Mouse (Mus musculus): ENCODE measurements around the gene Cdca8. TPM values are rescaled to one million over a fixed set of nuclear protein-coding genes. Genes with fewer than 3 reads are reported as not detected.

Gene Cdca8
- polyA plus RNA-seq, 1 experiment from 2014 or later, result 112 TPM

DNA sequence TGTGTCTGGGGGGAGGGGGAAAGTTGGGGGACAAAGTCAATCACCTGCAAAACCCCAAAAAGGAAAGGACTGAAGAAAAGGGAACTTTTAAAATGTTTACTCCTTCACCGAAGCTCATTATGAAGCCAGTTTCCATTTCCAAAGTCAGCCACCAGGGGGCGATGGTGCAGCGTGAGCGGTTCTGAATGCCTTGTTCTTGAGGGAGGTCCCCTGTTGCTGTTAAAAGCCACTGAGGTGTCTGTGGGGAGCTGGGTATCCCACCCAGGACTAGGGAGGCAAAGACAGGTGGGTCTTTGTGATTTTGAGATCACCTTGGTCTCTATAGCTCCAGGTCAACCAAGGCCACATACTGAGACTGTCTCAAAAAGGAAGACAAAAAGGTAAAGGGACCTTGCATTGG lies 3.9 kb upstream of the Cdca8 start:
- no peak for ATAC-seq (ENCODE audit: low read depth)
- no peak overlapping the region for H3K4me3 ChIP-seq (ENCODE audit: low read depth, low read length)
- H3K9me3 ChIP-seq (replicated peaks; ENCODE audit: control insufficient read depth, low read length), result no peaks in the 10 kb centered on the region
- no peak overlapping the region for H3K9ac ChIP-seq (ENCODE audit: low read depth, low read length)
- peaks cover 8% of the 10 kb centered on the region for H3K36me3 ChIP-seq (ENCODE audit: control insufficient read depth, insufficient read depth)
- 4% methylated on average over 4 of the region's 4 CpGs for WGBS (ENCODE audit: insufficient replicate concordance)
- no peak overlapping the region for H3K27ac ChIP-seq (ENCODE audit: low read length)
- no peaks in the 10 kb centered on the region for H3K27me3 ChIP-seq (ENCODE audit: control insufficient read depth, insufficient read depth, low read depth, low read length)
- H3K4me2 ChIP-seq (ENCODE audit: low read depth, low read length), result no peak overlapping the region
- no peaks in the 10 kb centered on the region; the same call in 1 of the 2 replicates for H3K4me1 ChIP-seq (ENCODE audit: control insufficient read depth, low read depth, low read length)

DNA sequence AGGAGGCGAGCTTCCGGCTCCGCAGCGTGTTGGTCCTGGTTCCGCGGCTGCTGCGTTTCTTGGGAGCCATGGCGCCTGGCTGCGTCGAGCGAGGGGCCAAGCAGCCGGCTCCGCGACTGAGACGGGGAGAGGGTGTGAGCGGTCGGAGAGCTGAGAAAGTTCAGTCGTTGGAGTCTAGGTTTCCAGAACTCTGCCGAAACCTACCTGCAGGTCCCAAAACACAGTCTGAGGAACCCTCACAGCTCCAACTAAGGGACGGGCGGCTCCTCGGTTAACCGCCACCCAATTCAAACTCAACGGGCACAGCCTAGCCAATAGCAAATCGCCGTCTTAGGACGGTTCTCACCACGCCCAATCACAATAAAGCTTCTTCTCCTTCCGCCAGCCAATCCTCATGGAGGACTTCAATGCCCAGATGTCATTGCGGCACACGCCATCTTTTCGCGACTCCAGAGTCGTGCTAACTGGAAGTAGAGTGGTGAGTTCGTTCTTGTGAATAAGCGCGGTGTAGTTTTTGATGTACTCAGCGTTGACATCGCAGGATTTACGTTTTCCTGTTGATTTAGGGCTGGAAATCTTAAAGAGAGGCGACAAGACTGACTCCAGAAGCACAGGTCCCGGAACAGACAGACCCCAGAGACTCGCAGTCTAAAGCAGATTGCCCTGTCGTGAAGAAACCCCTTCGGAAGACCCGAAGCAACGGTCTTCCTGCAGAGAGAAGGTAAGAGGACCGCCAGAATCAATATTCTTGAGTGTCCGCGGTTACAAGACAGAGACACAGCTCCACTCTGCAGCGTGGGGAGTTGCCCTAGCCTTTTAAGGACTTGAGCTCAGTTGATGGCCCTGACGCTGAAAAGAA lies 2.3 kb downstream of the Cdca8 start, which contains the start of gene 9930104L06Rik:
Gene 9930104L06Rik (plus strand): TSS at position 436 of the 859 bp plus-strand sequence.
- Histone ChIP-seq H3K4me1 (ENCODE audit: control insufficient read depth, low read depth, low read length) (peaks cover 16% of the 10 kb centered on the region), H3K9ac (ENCODE audit: low read depth, low read length) (peak within 1 kb of the TSS; percentile 94), H3K4me2 (ENCODE audit: low read depth, low read length) (peak within 1 kb of the TSS; percentile 82), H3K36me3 (ENCODE audit: control insufficient read depth, insufficient read depth) (peaks cover 8% of the 10 kb centered on the region), H3K27me3 (ENCODE audit: control insufficient read depth, insufficient read depth, low read depth, low read length) (no peaks in the 10 kb centered on the region), H3K9me3 (replicated peaks; ENCODE audit: control insufficient read depth, low read length) (no peaks in the 10 kb centered on the region), H3K4me3 (ENCODE audit: low read depth, low read length) (peak within 1 kb of the TSS; percentile 96), H3K27ac (ENCODE audit: low read length) (peak within 1 kb of the TSS; percentile 77)
- ATAC-seq (ENCODE audit: low read depth), result peak; percentile 100
- WGBS (ENCODE audit: insufficient replicate concordance), result under 1% methylated on average over 52 of the region's 52 CpGs

DNA sequence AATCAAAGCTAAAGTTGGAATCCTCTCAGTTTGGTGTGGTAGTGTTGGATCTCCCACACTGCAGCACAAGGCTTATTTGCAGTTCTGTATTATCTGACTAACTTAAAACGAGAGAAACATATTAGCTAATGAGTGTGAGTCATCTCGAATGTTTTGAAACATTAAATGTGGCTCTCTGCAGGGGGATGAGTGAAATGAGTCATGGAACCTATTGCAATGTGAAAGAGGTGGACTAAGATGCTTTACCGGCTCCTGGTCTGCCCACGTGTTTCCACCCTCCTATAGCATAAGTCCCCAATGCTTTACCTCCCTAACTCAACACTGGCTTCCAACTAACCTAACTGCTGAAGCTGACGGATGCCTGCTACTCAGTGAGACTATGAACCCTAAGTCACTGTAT lies 11.0 kb downstream of the Cdca8 start:
- no peak for ATAC-seq (ENCODE audit: low read depth)
- H3K9ac ChIP-seq (ENCODE audit: low read depth, low read length), result no peak overlapping the region
- no peaks in the 10 kb centered on the region for H3K27me3 ChIP-seq (ENCODE audit: control insufficient read depth, insufficient read depth, low read depth, low read length)
- H3K4me2 ChIP-seq (ENCODE audit: low read depth, low read length), result no peak overlapping the region
- no peak overlapping the region for H3K4me3 ChIP-seq (ENCODE audit: low read depth, low read length)
- H3K27ac ChIP-seq (ENCODE audit: low read length), result no peak overlapping the region
- peaks cover 76% of the 10 kb centered on the region for H3K36me3 ChIP-seq (ENCODE audit: control insufficient read depth, insufficient read depth)
- 82% methylated on average over 5 of the region's 5 CpGs for WGBS (ENCODE audit: insufficient replicate concordance)
- no peaks in the 10 kb centered on the region for H3K9me3 ChIP-seq (replicated peaks; ENCODE audit: control insufficient read depth, low read length)
- no peaks in the 10 kb centered on the region for H3K4me1 ChIP-seq (ENCODE audit: control insufficient read depth, low read depth, low read length)

DNA sequence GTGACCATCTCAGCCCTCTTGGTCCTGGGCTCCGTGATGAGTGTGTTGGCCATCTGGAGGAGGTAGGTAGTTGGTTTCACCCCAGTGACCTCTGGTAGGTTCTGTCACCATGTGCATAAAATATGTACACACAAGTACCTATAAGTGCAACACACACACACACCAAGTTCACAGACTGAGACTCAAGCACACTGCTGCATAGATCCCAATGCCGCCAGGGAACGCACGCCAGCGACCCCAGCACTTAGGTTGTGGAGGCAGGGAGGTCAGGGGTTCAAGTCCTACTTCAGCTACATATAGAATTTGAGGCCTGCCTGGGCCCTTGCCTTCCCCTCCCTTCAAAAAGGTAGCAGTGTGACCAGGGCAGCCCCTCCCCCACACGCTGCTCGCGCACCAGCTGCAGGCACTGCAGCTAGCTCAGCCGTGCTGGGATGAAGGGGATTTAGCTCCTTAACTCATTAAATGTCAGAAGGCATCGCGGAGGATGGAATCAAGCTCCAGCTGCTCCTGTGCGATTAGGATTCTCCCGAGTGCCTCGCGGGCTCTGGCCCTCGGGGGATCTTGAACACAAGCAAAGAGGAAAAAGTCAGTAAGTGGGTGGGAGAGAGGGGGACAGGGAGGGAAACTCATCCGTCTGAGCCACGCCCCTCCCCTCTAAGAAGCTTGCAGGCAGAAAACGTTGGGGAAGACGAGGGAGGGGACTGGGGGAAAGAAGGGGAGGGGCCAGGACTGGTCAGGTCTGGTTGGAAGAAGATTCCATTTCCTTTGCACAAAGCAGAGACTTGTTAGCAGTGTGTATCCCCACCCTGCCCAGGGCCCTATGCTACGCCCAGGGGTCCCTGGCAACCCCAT lies 32.9 kb downstream of the Cdca8 start:
- no peak for ATAC-seq (ENCODE audit: low read depth)
- no peak overlapping the region for H3K27ac ChIP-seq (ENCODE audit: low read length)
- H3K4me1 ChIP-seq (ENCODE audit: control insufficient read depth, low read depth, low read length), result no peaks in the 10 kb centered on the region
- H3K27me3 ChIP-seq (ENCODE audit: control insufficient read depth, insufficient read depth, low read depth, low read length), result peaks cover 7% of the 10 kb centered on the region
- no peaks in the 10 kb centered on the region for H3K9me3 ChIP-seq (replicated peaks; ENCODE audit: control insufficient read depth, low read length)
- H3K36me3 ChIP-seq (ENCODE audit: control insufficient read depth, insufficient read depth), result no peaks in the 10 kb centered on the region
- 12% methylated on average over 21 of the region's 21 CpGs for WGBS (ENCODE audit: insufficient replicate concordance)
- H3K9ac ChIP-seq (ENCODE audit: low read depth, low read length), result no peak overlapping the region
- no peak overlapping the region for H3K4me3 ChIP-seq (ENCODE audit: low read depth, low read length)
- H3K4me2 ChIP-seq (ENCODE audit: low read depth, low read length), result no peak overlapping the region

DNA sequence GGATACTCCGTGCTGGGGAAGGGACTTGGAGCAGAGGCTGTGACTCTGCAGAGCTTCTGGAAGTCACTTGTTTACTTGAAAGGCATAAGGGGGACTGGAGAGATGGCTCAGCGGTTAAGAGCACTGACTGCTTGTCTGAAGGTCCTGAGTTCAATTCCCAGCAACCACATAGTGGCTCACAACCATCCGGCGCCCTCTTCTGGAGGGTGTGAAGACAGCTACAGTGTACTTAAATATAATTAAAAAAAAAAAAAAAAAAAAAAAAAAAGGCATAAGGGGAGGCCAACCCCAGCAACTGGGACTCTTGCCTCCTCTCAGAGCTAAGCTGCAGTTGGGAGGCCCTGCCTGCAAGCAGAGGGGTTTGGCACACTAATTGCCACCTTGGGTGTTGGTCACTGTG lies 33.7 kb downstream of the Cdca8 start:
- no peak for ATAC-seq (ENCODE audit: low read depth)
- Histone ChIP-seq H3K27ac (ENCODE audit: low read length) (no peak overlapping the region), H3K36me3 (ENCODE audit: control insufficient read depth, insufficient read depth) (no peaks in the 10 kb centered on the region), H3K27me3 (ENCODE audit: control insufficient read depth, insufficient read depth, low read depth, low read length) (peaks cover 7% of the 10 kb centered on the region), H3K4me2 (ENCODE audit: low read depth, low read length) (no peak overlapping the region), H3K4me1 (ENCODE audit: control insufficient read depth, low read depth, low read length) (no peaks in the 10 kb centered on the region), H3K9me3 (replicated peaks; ENCODE audit: control insufficient read depth, low read length) (no peaks in the 10 kb centered on the region), H3K4me3 (ENCODE audit: low read depth, low read length) (no peak overlapping the region), H3K9ac (ENCODE audit: low read depth, low read length) (no peak overlapping the region)
- 43% methylated on average over 4 of the region's 4 CpGs for WGBS (ENCODE audit: insufficient replicate concordance)

DNA sequence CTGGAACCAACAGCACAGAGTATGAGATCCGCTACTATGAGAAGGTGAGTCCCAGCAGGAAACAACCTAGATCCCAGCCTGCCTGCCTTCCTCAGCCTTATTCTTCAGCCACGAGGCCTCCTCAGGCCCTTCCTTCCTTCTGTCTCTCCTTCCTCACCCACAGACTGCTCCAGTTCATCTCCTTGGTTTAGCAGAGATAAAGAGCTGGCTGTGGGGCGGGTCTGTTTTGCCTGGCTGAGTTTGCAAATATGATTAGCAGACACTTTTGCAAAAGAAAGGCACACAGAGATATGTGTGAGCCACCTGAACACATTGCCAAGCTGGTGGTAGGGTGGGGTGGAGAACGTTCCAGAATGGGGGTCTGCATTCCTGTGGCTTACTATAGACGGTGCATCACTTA lies 39.2 kb downstream of the Cdca8 start:
- H3K4me1 ChIP-seq (ENCODE audit: control insufficient read depth, low read depth, low read length), result peaks cover 3% of the 10 kb centered on the region
- 26% methylated on average over 5 of the region's 5 CpGs for WGBS (ENCODE audit: insufficient replicate concordance)
- no peak overlapping the region for H3K4me3 ChIP-seq (ENCODE audit: low read depth, low read length)
- ATAC-seq (ENCODE audit: low read depth), result 0 out of 2 replicates have a peak, but pooled peaks have one; percentile 11
- no peak overlapping the region for H3K27ac ChIP-seq (ENCODE audit: low read length)
- H3K9ac ChIP-seq (ENCODE audit: low read depth, low read length), result no peak overlapping the region
- H3K9me3 ChIP-seq (replicated peaks; ENCODE audit: control insufficient read depth, low read length), result no peaks in the 10 kb centered on the region
- H3K36me3 ChIP-seq (ENCODE audit: control insufficient read depth, insufficient read depth), result no peaks in the 10 kb centered on the region
- peaks cover 22% of the 10 kb centered on the region for H3K27me3 ChIP-seq (ENCODE audit: control insufficient read depth, insufficient read depth, low read depth, low read length)
- no peak overlapping the region for H3K4me2 ChIP-seq (ENCODE audit: low read depth, low read length)

DNA sequence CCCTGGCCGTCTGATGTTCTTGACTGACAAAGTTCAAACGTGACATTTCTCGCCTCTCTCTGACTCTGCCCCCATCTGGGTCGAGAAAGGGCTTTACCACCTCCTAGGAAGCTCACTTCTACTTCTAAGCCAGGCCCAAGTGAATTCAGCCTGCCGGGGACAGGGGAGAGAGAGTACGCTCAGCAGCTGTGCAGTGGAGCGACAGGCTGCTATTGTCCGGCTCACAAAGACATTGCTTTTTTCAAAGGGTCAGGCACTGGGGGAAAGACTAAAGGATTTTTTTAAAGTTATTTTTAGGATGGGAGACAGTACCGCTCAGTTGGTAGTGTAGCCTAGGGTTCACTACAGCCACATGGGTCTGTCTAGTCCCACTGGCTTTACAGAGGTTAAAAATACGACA lies 40.7 kb downstream of the Cdca8 start:
- H3K4me1 ChIP-seq (ENCODE audit: control insufficient read depth, low read depth, low read length), result peaks cover 3% of the 10 kb centered on the region
- H3K36me3 ChIP-seq (ENCODE audit: control insufficient read depth, insufficient read depth), result no peaks in the 10 kb centered on the region
- WGBS (ENCODE audit: insufficient replicate concordance), result 62% methylated on average over 10 of the region's 10 CpGs

DNA sequence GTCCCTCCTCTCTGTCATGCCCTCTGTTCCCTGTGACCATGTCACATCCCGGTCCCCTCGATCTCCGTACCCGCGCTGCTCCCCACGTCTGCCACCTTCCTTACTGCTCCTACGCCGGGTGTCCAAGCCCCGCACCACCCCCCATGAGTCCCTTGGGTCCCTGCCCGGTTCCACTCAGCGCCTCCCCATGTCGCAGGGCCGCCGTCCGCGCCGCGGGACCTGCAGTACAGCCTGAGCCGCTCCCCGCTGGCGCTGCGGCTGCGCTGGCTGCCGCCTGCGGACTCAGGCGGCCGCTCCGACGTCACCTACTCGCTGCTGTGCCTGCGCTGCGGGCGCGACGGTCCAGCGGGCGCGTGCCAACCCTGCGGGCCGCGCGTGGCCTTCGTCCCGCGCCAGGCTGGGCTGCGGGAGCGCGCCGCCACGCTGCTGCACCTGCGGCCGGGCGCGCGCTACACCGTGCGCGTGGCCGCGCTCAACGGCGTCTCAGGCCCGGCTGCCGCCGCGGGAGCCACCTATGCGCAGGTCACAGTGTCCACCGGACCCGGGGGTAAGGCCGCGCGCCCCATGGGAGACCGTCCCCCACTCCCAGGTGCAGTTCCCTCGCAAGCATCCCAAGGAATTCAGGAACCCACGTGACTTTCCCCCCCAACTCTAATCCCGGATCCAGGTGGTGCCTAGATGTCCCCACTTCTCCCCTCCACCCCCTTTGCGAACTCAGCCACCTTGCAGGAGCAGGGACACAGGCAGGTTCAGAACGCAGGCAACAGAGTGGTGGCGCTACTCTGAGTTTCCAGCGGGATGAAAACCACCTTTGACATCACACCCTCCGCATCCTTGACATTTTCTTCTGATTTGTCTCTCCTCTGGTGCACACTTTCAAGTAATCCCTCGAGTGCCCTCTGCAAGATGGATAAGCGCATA lies 44.3 kb downstream of the Cdca8 start:
- 3% methylated on average over 73 of the region's 83 CpGs for WGBS (ENCODE audit: insufficient replicate concordance)
- Histone ChIP-seq H3K4me3 (ENCODE audit: low read depth, low read length) (peak overlapping the region; percentile 11; the same call in 1 of the 2 replicates), H3K4me1 (ENCODE audit: control insufficient read depth, low read depth, low read length) (peaks cover 3% of the 10 kb centered on the region), H3K4me2 (ENCODE audit: low read depth, low read length) (peak overlapping the region; percentile 43), H3K27me3 (ENCODE audit: control insufficient read depth, insufficient read depth, low read depth, low read length) (peaks cover 38% of the 10 kb centered on the region), H3K9ac (ENCODE audit: low read depth, low read length) (no peak overlapping the region), H3K27ac (ENCODE audit: low read length) (no peak overlapping the region), H3K36me3 (ENCODE audit: control insufficient read depth, insufficient read depth) (no peaks in the 10 kb centered on the region), H3K9me3 (replicated peaks; ENCODE audit: control insufficient read depth, low read length) (no peaks in the 10 kb centered on the region)
- no peak for ATAC-seq (ENCODE audit: low read depth)

More for the DNA sequence above, 40.7 kb downstream of the Cdca8 start:
- Histone ChIP-seq H3K4me2 (ENCODE audit: low read depth, low read length) (no peak overlapping the region), H3K9ac (ENCODE audit: low read depth, low read length) (no peak overlapping the region), H3K27me3 (ENCODE audit: control insufficient read depth, insufficient read depth, low read depth, low read length) (peaks cover 30% of the 10 kb centered on the region), H3K27ac (ENCODE audit: low read length) (no peak overlapping the region), H3K9me3 (replicated peaks; ENCODE audit: control insufficient read depth, low read length) (no peaks in the 10 kb centered on the region), H3K4me3 (ENCODE audit: low read depth, low read length) (no peak overlapping the region)
- no peak for ATAC-seq (ENCODE audit: low read depth)
